Mouse (Mus musculus) E14TG2a.4 (cell line): ENCODE data around the gene Aadat.

Experiments
- CTCF ChIP-seq: conservative IDR thresholded peaks from 2 replicates; pipeline ENCODE4 v1.5.1; 2014; ENCODE audit warnings: low read length
- NANOG ChIP-seq: IDR thresholded peaks from 2 replicates; pipeline ENCODE4 v1.6.1; 2014; ENCODE audit warnings: borderline replicate concordance, low read length, mixed read lengths
- POU5F1 ChIP-seq: IDR thresholded peaks from 2 replicates; pipeline ENCODE4 v1.6.1; 2014; ENCODE audit warnings: low read length, borderline replicate concordance

DNA sequence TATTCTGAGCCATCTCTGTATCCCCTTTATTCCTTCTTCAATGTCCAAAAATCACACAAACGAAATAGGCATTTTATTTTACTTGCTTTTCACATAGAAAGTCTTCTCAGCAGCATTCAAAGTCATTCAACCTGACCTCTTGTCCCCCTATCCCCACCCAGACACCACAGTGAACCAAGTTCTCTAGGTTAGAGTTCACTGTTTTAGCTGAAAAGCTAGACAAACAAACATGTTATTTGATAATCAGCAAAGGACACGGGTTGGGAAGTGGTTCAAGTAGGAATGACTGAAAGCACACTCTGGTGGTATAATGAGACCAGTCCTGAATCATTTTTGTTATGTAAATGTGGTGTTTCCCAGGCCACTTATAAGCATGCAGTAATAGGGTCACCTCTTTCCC lies 29.2 kb downstream of the Aadat start:
- TF ChIP-seq CTCF (no peak), POU5F1 (no peak), NANOG (no peak)
